Mouse (Mus musculus) 3134 (cell line): ENCODE measurements at regions not wholly inside any gene's neighbourhood (a gene's known extent, or its start where the extent isn't known, plus 50 kb on each side); places are given as distances from the start of the nearest gene placed in this dataset.
"Not testable (repeated sequence)": the region's sequence is repeated elsewhere in the genome, so short reads cannot be mapped to it uniquely, and the experiment has no call there.

Source experiments
- DNase-seq: peaks from one replicate; pipeline ENCODE4 v3.0.0-alpha.2; 2011; ENCODE audit warnings: low spot score; ENCODE audit not compliant: insufficient read length; ENCODE audit errors: extremely low read depth

DNA sequence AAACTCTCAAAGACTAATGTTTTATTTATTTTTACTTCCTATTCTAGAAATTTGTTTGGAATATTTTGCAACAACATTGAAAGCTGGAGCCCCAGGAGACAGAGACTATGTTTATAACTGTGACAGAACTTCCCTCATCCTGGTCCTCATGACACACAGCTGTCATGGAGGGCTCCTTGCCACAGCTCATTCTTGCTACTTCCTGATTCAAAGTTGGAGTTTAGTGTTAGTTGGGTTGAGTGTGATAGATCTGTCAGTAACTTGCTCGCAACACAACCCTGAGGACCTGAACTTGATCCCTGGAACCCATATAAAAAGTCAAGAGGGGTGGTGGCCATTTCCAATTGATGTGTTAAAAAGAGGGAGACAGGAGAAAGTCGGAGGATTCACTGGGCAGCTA lies 328.3 kb upstream of the Nox3 start:
- no peak for DNase-seq

DNA sequence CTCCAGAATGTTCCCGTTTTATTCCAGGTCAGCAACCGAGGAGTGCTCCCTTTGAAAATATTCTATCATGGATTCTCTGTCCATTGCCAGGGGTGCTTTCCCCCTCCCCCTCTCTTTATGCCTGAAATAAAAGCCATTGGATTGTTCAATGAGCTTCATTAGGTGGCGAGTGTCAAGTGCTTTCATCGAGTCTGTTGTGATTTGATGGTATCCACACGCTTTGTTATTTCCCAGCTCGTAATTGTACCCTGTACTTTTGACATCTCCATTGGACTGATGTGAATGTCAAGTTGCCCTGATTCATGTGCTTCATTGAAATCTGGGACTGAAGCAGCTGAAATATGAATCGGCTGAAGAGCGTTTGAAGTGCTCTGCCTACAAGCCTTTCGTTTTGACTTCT lies 333.1 kb upstream of the Nox3 start:
- DNase-seq = no peak

DNA sequence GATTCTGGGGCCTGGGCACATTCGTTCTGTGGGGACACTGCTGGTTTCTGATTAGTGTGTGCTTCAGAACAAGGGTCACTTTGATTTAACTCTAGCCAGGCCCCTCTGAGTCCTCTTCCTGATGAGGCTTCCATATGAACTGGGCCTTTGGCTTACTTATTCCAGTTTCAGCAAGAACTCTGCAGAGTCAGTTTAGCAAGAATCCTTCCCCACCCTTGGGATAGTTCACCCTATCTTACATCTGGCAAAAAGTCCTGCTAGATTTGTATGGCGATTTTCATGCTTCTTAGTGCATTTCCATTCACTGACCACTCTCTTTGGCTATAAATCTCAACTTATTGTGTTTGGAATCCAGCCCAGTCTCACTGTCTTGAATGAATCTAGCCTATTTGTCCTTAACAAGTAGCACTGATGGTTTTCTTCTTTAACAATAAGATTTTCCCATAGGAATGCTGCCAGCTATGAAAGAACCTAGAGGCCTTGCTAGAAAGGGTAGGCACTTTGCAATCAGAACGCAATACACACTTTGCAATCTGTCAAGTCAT lies 338.8 kb upstream of the Nox3 start:
- DNase-seq = no peak

DNA sequence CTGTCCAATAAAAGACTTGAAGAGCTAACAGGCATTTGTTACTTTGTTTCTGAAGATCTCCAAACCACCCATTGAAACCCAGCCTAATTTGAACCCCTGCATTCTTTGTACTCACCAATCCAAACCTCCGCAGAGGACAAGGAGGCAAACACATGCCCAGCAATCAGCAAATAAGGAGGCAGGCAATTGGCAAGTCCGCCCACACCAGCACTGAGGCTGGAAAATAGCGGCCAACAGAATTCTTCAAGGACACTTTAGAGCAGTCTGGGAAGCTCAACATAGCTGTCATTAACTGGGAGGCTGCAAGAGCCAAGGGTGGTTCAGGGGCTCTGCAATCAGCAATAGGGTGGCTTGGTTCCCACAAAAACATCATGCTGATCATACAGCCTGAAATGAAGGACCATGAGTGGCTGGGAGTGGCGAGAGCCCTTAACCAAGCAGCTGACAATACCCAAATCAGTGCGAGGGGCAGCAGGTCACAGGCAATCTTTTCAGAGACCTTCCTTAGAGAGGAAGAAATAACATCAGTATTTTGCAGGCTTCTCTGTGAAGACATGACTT lies 344.1 kb upstream of the Nox3 start:
- no peak for DNase-seq

DNA sequence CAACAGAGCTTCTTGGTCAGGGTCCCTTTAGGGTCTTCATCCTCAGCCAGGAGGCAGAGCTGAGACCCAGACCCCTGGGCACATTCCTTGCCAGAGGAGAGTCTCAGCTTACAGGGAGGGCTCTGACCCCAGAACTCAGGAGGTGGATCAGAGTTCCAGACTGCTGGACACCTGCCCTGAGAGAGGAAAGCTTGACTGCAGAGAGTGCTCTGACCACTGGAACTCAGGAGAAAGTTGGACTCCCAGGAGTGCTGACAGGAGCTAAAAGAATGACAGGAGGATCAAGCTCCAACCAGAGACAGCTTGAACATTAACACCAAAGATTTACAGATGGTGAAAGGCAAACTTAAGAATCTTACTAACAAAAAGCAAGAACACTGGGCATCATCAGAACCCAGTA lies 364.1 kb upstream of the Nox3 start:
- DNase-seq = not testable (repeated sequence)

DNA sequence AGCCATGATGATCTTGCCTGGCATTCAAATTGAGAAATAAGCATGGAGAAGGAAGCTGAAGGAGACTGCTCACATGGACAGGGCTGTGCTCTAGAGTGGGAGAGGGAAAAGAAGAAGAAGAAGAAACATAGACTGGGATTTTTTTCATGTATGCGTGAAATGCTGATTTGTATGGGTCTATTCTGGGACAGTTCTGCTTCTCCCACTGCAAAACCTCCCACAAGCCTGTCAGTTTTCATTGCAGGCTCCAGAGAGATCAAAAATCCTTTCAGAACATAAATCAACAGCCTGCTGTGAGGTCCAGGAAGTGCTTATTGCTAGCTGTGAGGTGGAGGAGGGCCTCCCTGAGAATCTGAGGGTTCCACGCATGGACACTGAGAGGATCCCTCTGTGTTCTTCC lies 377.3 kb upstream of the Nox3 start:
- DNase-seq = no peak

DNA sequence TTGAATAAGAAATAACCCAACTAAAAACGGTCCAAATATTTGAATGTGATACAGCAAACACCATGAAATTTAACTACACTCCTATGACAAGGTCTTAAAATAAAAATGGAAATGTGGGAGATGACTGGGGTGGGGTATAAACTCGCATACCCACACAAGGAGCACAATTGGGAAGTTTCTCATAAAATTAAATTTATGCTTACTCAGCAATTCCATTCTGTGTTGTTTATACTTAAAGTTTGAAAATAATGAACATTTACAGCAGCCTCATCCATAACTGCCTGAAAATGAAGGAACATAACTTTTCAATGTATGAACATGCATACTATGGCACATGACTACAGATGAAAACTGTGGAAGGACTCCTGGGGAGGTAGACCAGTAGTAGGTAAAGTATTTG lies 384.5 kb upstream of the Nox3 start:
- no peak for DNase-seq

DNA sequence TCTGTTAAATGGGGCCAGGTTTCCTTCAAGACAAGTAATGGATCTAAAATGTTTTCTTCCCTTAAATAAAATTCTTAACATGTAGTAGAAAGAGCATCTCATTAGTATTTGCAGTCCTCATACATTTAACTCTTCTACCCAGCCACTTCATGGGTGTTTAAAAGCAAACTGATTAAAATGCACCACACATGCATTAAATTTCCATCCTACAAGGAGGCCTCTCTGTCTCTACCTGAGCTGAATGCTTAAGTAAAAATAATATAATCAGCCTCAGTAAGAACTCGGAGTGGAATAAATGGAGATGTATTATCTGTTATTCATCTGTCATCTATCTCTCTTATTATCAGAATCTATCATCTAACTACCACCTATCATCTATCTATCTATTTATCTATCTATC lies 398.6 kb upstream of the Nox3 start:
- no peak for DNase-seq

DNA sequence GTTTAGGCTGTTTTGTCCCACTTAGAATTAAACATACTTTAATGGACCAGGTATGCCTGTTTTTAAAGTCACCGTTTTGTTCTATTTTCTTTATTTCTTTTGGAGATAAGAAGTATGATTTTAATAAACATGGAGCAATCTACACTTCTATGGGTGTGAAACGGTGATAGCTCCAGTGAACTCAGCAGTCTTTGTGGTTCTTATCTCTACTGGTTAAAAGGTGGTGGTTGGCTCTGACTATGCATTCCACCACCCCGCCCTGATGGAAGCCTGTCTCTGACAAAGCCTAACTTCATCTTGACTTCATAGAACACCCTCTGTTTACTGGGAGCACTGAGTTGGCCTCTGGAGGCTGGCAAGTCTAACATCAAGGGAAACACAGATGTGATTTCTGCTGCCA lies 407.3 kb upstream of the Nox3 start:
- no peak for DNase-seq

DNA sequence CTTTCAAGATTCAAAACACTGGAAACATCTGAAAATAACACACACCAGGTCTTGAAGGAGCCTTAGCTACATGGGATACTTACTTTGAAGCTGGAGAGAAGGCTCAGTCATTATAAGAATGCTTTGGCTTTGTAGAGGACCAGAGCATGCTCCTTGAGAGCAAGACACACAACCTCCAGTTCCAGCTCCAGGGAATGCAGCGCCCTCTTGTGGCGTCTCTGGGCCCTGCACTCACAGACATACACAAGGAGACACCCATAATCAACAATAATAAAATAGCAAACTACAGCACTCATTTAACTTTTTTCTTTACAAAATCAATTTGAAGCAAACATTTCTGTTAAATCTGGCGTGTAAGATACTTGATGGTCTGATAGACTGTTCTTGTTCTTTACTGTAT lies 413.2 kb upstream of the Nox3 start:
- no peak for DNase-seq

DNA sequence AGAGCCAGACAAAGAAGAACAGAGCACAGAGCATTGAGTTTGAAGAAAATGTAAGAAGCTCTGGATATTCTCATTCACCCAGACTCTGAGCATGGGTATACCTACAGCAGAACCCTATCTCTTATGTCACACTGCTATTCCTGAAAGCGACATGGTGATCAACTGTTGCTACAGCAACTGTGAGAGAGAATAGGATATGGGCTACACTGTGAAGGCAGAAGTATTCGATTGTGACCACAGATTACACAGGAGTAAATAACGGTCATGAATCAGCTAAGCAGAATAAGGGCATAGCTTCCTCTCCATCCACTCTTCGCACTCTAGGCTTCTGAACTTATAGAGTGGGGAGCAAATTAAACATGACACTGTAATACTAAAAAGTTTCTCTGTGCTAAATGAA lies 417.0 kb upstream of the Nox3 start:
- no peak for DNase-seq

DNA sequence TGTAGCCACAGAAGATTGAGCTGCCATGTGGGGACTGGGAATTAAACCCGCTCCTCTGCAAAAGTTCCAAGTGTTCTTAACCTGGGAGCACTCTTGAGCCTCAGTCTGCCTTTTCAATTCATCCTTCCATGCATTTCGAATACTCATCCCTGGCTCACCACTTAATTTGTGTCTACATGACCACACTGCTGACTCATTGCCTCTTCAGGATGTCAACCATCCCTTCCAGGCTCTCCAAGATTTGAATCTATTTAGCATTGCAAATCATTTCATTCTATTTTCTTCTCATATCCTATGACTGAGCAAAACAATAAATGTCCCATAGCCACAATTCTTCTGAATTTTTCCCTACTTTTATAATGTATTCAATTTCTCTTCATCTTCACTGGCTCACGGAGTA lies 420.4 kb upstream of the Nox3 start:
- DNase-seq = no peak

DNA sequence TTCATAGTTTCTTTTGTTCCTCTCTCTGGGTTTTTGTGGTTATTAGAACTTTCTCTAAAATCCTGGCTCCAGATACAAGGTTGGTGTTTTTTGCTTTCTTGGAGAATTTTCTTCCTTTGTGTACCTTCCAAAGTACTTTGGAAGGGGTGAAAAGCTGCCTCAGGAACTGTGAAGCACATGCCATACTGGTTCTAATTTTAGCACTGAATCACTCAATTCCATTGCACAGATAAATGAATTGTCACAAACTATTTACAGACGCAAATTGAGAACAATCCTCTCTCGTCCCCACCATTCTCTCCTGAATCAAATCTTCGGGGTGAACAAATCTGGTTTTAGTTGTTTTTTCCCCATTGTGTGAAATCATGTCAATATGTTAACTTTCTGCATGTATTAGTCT lies 437.6 kb upstream of the Nox3 start:
- no peak for DNase-seq

DNA sequence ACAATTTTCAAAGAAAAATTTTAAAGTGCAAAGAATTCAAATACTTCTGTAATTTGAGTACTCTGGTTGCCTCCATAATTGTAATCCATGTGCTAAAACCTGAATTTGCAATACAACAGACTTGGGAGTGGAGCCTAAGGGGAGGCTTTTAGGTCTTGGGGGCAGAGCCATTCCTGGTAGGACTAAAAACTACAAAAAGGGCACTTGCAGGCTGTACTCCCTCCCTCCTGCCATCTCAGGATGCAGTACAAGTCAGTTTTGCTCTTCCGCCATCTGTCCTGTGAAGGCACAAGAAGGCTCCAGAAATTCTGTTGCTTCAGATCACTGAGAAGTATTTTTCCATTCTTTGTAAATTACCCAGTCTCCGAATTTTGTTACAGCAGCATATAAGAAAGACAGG lies 467.4 kb upstream of the Nox3 start:
- no peak for DNase-seq

DNA sequence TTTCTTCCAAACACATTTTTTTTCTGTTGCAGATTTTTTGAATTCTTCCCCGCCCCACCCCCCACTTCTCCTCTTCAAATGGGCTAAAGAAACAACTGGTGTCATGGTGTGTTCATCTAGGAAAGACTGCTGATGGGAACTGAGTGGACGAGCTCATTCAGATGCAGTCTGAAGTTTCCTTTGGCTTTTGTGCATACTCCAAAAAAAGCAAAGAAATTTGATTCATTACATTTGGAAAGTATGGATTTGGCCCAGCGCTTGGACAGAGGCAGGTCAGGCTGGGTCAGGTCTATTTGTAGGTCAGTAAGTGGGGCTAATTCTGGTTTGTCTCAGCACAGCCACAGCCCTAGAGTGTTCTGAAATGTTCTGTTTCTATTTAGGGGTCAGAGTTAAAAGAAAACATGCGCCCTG lies 477.9 kb upstream of the Nox3 start:
- DNase-seq = no peak

DNA sequence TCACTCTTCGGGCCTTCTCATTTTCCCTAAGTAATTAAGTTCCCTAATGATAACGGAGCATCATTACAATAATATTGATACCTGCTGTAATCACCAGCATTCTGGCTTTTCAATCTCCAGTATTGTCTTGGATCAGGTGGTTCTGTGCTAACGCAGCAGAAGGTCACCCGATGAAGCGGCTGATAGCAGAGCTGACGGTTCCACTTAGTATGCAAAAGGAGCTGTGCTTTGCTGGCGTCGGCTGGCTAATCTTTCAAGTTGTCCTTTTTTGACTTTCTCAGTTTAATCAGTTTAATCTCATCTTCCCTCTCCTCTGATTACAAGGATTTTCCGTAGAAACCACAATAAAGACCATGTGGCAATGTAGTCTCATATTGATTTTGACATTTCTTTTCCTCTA lies 478.9 kb upstream of the Nox3 start:
- DNase-seq = no peak

DNA sequence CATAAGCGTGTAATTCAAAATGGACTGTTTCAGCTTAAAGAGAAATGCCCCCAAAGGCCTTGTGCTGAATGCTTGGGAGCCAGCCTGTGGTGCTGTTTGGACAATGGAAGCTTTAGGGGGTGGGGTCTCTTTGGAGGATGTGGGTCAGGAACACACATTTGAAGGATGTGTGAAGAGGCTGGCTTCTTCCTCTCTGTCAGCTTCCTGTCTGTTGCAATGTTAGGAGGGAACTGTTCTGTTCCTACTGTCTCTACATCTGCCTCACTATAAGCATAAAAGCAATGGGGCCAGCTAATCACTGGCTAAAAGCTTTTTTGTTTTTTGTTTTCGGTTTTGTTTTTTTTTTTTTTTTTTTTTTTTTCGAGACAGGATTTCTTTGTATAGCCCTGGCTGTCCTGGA lies 480.5 kb upstream of the Nox3 start:
- no peak for DNase-seq

DNA sequence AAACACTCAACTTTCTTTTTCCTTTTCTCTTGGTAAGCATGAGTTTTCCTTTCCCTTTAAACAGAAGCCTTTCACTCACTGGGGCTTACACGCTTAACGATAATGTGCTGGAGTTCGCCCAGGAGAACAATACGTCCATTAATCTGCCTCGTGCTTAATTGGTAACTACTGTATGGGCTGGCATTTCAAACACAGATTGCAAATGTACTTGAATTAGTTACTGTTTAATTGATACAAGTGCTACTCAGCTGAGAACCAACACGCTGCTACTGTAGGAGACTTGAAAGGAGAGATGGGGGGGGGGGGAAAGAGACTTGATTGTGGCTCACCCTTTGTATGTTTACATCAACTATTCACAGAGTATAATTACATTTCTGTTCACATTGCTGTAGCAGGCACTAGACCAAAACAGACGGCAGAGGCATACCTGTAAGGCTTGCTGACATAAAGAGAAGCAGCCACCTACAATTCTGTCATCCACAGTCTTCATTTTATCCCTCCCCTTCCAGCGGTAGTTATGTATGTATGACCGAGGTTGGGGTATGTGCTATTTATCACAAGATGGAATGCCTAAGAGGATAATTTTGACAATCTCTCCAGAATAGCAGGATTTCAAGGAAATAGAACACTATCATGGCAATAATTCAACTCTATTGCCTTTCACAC lies 481.6 kb upstream of the Nox3 start:
- DNase-seq = no peak

DNA sequence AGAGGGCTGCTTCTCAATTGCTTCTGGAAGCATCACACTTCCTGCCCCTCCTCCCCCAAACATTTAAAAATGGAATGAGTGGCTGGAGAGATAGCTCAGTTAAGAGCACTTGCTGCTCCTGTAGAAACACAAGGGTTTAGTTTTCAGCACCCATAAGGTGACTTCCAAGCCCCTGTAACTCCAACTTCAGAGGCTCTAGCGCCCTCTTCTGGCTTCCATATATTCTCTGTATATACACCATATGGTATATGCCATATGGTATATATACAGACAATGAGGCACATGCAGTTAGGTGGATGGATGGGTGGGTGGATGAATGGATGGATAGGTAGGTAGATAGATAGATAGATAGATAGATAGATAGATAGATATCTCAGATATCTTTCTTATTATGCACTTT lies 483.2 kb upstream of the Nox3 start:
- DNase-seq = no peak

DNA sequence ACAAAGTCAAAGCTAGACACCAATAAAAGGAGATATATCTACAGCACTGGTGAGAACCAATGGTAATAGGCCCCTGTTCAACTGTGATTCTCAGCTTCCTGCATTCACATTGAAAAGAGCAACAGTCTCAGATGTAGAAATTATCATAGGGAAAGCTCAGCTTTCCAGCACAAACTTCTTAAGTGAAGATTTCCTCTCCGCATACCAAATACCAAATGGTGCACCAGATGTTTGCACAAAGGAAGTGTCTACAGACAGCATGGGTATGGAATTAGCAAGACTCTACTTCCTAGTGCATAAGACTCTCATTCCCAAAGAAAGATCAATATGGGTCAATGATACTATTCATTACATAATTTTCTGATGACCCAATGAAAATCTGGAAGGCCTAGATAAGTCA lies 486.0 kb upstream of the Nox3 start:
- no peak for DNase-seq

DNA sequence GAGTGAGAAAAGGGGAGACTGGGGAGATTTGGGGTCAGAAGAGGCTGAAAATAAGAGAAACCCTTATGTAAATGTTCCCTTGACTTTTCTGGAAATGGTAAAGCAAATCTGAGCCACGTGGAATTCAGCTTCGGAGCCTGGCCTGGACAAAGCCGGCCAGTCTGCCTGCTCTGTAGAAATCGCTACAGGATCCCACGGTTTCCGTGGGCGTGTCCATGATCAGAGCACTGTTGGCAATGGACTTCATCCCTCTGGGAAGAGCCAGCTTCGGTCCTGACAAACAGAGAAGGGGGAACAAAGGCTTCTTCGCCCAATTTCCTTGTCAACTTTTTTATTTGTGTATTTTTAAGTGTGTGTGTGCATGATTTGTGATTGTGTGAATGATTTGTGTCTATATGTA lies 490.7 kb upstream of the Nox3 start:
- DNase-seq = no peak

DNA sequence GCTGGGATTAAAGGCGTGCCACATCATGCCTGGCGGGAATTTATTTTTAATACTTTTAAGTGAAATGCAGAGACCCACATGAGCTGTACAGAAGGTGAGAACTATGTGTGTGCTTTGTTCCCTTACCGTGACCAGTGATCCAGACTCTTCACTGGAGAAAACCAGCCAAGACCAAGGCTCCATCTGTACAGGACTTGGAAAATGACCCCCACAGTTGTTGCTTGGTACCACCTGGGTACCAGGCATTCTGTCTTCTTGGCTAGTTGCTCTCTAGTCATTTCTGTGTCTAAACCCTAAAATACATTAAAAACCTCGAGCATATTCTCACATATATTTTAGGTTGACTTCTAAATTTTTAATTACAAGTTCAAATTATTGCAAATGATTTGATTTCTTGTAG lies 491.5 kb upstream of the Nox3 start:
- no peak for DNase-seq
